Mouse (Mus musculus): ENCODE results near the gene Sord. TPM values are rescaled to one million over a fixed set of nuclear protein-coding genes. Genes with fewer than 3 reads are reported as not detected.

The Sord gene
- total RNA-seq, 2 experiments from 2014 or later: 84.4 to 86.0 TPM

DNA sequence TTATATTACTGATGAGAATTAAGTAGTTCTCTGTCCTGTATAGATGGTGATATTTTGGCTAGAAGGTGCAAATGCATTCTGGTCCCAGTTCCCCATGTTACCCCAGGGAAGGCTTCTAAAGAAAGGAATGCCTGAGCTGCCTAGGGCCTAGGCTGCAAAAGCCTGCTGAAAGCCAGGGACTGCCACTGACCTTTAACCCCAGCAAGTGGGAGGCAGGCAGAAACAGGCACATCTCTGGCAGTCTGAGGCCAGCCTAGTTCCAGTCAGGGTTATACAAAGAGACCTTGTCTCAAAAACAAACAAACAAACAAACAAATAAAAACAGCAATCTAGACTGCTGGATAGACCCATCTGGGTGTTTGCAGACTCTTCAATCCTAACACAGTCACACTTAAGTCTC is 6.2 kb downstream of the Sord start:
- DNase-seq: no peak

DNA sequence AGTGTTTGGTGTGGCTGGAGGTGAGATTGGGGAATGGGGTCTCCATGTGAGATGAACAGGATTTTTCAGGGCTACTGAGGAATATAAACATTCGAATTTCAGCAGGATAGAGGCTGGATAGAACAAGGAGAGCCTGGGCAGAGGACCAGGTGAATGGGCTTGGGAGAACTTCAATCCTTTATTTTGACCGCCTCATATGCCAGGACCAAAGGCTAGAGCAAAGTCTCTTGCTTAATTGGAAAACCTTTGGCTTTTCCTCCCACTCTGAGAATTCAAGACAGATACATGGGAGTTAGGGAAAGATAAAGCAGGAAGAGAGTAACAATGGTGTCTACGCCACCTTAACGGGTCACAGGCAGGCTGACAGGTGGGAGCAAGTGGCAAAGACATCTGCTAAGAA is 6.7 kb downstream of the Sord start:
- no peak for DNase-seq

DNA sequence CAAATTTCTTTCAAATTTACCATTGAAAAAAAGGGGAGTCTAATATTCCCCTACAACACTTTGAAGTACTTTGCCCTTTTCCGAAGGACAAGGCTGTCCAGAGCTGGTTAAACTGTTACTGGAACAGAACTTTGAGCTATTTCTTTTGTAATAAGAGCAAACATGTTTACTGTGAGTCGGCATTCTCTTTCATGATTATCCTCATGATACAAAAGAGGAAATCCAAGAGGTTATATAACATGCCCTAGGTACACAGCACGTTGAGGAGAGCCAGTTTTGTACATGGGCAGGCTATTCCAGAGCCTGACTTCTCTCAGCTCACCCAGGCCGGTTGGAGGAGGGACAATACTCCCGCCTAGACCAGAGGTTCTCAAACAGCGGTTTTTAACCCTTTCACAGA is 7.4 kb downstream of the Sord start:
- DNase-seq: no peak

DNA sequence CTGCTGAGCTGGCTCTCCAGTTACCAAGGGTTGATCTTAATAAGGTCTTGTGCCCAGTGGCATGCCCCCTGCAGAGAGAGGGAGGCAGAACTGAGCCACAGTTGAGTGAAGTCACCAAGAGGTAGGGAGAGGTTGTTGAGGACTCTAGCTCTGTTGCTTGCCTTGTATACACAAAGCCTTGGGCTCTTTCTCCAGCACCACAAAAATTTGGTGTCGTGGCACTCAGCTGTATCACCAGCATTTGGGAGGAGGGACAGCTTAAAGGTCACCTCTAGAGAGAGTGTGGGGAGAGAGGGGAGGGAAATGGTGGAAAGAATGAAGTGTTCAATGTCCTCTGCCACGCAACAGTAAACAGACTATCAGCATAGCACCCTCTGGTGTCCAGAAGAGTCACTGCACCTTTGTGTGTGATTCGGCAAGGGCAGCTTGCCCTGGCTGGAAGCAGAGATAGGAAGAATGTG is 9.2 kb downstream of the Sord start:
- peak; percentile 83 for DNase-seq

DNA sequence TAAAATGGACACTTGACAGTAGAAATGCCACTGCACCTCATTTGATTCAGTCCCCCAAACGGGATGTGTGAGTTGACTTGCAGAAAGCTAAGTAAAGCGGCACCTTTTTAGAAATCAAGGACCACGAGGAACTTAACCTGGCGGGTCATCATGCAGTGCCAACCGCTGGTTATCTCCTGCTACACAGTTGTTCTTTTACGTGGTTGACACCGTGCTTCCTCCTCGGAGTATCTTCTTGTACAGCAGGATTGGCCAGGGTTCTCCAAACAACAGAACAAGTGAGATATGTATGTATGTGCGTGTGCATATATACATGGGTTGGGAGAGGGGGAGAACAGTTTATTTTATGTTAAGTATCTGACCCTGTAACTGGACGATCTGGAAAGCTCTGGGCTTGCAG is 13.2 kb downstream of the Sord start:
- no peak for DNase-seq

DNA sequence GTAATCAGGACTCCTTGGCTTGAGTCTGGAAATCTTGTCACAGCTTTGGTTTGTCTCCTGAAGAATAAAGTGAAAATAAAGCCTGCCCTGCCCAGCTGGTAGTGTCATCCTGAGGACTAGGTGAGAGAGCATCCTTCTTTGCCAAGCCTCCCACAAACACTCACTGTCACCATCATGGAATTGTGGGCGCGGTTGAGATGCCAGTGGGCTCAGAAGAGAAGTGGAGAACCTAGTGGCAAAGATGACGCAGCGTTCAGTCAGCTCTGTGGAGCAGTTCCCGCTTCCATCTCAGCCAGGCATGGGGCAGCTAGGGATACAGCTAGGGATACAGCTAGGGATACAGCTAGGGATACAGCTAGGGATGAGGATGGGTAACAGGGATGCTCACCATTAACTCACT is 21.4 kb downstream of the Sord start:
- no peak for DNase-seq

GRCm38 (mm10) chr2:122260729-122261128 is 26.2 kb downstream of the Sord start:
- no peak for DNase-seq

- DNase-seq: no peak
Observed at GRCm38 (mm10) chr2:122264690-122265089, 30.1 kb downstream of the Sord start.

- DNase-seq: no peak
Observed at GRCm38 (mm10) chr2:122266407-122267193, 32.1 kb downstream of the Sord start.

DNA sequence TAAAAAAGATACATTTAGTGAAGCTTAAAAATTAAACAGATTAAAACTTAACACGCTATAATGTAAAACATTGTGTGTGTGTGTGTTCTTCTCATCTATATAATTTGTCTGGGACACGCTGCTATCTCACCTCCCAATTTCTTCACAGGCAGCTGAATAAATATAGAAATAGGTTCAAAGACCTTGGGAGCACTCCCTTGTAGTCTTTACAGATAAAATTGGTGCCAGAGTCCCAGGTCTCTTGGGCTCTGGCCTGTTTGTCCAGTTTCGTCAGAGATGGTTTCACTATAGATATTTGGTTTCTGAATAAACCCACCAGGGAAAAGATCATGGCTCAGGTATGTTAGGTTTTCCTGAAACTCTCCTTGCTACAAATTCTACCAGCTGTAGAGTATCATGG is 44.2 kb downstream of the Sord start:
- DNase-seq: no peak

DNA sequence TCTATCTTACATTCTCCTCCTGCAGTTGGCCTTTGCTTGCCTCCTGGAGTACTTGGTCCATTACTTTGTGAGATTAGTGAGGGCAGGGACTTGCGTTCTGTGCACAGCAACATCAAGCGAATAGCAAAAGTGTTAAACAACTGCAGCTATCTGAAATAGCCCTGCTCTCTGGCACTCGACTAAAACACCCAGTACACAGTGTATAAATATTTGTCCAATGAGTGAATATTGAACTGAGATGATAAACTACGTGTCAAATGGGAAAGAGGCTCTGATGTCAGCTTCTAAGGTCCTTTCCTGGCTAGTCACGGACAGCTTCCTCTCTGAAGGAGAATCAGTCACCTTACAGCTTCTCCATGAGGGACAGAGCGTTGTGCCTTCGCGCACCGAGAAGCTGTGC is 49.5 kb downstream of the Sord start:
- DNase-seq: no peak

DNA sequence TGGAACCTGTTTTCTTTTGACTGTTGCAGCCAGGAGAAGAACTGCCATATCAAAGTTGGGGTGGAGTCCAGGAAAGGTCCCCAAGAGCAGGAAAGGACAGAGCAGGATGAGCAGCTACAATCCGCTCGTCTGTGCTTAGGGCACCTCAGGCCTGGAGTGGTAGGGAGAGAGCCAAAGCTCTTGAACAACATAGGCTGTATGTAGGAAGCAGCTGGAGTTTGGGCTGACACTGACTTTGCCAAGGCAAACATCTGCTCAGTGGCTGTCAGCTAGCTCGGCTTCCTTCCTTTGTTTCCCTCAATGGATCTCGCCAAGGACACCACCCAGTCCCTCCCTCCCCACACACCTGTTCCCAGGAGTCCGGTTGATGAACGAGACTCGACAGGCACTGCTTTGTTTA is 51.6 kb downstream of the Sord start:
- DNase-seq: peak; percentile 37

DNA sequence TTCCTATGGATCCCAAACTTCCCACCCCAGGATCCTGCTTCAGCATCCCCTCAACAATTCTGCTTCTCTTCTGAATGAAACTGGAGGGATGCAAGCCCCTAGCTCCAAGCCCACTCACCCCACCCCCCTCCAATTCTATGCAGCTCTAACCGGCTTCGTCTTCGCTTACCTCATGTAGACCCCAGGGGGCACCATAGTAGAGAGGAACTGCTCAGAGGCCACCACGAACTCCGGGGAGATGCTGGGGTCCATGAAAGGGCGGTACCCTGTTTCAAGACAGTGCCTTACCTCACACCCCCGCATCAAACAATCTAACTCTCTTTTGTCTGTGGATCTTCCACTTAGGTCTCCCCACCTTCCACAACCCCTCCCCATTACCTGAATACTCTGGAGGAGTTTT is 60.4 kb downstream of the Sord start:
- DNase-seq: no peak

GRCm38 (mm10) chr2:122297271-122298095 is 62.9 kb downstream of the Sord start:
- DNase-seq: no peak

GRCm38 (mm10) chr2:122298096-122298499 is 63.5 kb downstream of the Sord start, which contains the start of gene Duox2:
TSS of gene Duox2 (minus strand) at chr2:122298449.
- DNase-seq: no peak

DNA sequence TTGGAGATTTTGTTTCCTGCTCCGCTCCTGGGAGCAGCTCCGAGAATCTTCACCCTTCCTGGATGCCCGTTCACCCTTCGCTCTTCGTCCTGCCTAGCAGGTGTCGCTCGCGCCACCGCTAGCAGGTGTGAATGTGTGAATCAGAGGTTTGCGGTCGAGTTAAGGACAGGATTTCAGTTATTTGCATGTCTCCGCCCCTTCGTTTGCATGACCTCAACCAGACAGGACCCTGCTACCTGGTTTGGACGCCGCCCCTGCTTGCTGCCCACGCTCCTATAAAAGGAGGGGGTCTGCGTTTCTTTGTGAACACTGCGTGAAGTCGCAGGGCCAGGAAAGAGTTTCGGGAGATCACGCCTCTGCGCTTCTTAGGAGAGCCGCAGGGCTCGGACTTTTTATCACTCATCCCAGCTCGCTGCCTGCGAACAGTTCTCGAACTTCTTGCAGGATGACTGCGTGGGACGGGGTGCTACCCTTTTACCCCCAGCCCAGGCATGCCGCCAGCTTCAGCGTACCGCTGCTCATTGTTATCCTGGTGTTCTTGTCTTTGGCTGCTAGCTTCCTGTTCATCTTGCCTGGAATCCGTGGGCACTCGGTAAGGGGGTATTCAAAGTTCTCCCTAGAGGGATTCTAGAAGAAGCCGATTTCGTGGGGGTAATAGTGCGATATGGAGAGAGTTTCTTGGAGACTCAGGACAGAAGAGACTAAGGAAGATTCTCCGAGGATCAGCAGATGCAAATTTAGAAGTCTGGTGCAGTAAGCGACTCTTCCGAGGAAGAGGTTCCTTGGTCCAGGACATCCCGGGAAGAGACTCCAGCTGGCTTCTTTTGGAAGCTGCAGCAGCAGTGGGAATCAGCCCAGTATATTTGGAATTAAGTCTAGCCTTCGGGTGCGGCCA is 64.3 kb downstream of the Sord start, which contains the start of gene Duoxa2:
Gene Duoxa2 (plus strand): TSS at position 305 of the 895 bp plus-strand sequence.
- DNase-seq: peak; percentile 35

DNA sequence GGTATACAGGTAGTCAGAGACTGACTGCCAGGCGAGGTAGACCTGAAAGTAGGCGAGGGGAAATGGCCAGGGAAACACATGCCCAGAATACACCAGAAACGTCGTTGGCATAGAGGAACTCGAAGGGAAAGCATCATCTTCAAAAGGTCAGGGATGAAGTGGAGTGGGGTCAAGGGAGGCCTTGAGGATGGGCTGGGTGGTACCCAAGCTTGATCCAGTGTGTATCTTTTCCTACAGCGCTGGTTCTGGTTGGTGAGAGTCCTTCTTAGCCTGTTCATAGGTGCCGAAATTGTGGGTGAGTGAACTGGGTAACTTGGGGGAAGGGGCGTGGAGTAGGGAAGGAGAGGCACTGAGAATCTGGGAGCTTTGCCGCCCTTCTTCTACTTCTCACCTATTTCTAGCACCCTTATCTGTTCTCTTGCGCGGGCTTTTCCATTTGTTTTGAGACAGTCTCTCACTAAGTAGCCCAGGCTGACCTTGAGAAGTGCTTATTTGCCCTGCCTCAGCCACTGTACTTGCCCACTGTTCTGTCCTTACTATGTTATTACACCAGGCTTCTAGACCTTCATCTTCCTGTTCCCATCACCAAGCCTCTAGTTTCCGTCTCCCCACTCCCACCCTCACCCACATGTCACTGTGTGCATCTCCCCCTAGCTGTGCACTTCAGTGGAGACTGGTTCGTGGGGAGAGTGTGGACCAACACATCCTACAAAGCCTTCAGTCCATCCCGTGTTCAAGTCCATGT is 65.5 kb downstream of the Sord start:
- no peak for DNase-seq

- DNase-seq: no peak
Observed at GRCm38 (mm10) chr2:122300656-122301020, 66.1 kb downstream of the Sord start.

GRCm38 (mm10) chr2:122301081-122301920 is 66.8 kb downstream of the Sord start:
- peak; percentile 54 for DNase-seq

DNA sequence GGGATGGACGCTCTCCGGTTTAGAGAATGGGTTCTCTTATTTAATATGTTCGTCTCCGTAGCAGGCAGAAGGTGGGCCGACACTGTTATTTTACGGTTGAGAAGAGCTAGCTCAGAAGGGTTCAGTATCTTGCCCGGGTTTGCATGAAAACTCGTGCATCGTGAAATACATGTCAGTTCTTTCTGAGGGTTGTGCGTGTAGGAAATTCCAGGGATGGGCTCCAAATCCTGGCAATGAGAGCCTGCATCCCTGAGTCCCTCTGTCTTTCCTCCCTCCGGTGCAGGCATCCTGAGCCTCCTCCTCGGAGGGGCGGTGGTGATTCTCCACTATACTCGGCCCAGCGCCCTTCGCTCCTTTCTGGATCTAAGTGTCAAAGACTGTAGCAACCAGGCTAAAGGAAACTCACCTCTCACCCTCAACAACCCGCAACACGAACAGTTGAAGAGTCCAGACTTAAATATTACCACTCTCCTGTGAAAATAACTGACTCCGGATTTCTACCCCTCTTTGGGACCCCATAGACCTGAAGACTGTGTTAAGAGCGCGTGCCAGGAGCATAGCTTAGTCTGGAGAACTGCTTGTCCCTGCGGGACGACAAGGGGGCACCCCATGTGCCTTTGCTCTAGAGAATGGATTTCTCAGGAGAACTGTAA is 67.5 kb downstream of the Sord start:
- DNase-seq: no peak
